Mouse (Mus musculus) kidney, postnatal 14 days (tissue): ENCODE data around the gene Fgfr2.
A peak's percentile ranks its signal among the peaks of the same experiment; 100 is the strongest.
"Not testable (repeated sequence)": the region's sequence is repeated elsewhere in the genome, so short reads cannot be mapped to it uniquely, and the experiment has no call there.

Experiments
- DNase-seq: peaks from one replicate; pipeline ENCODE4 v3.0.0; 2022; ENCODE audit warnings: mixed read lengths

The Fgfr2 gene

GRCm38 (mm10) chr7:133117815-133118214 is 5.3 kb downstream of the Fgfr2 start:
- DNase-seq, result no peak

- DNase-seq, result no peak
Observed at GRCm38 (mm10) chr7:133116542-133116941, 6.6 kb downstream of the Fgfr2 start.

- peak; percentile 83 for DNase-seq
Observed at GRCm38 (mm10) chr7:133115886-133116285, 7.3 kb downstream of the Fgfr2 start.

GRCm38 (mm10) chr7:133114847-133115470 is 8.2 kb downstream of the Fgfr2 start:
- DNase-seq, result peak; percentile 75

GRCm38 (mm10) chr7:133113185-133113895 is 9.8 kb downstream of the Fgfr2 start:
- no peak for DNase-seq

GRCm38 (mm10) chr7:133112351-133112831 is 10.8 kb downstream of the Fgfr2 start:
- DNase-seq, result peak; percentile 85

- no peak for DNase-seq
Observed at GRCm38 (mm10) chr7:133109442-133109841, 13.7 kb downstream of the Fgfr2 start.

- DNase-seq, result no peak
Observed at GRCm38 (mm10) chr7:133108695-133109094, 14.5 kb downstream of the Fgfr2 start.

GRCm38 (mm10) chr7:133102578-133102977 is 20.6 kb downstream of the Fgfr2 start:
- no peak for DNase-seq

GRCm38 (mm10) chr7:133101070-133101469 is 22.1 kb downstream of the Fgfr2 start:
- no peak for DNase-seq

- no peak for DNase-seq
Observed at GRCm38 (mm10) chr7:133100178-133100577, 23.0 kb downstream of the Fgfr2 start.

GRCm38 (mm10) chr7:133099266-133099665 is 23.9 kb downstream of the Fgfr2 start:
- peak; percentile 75 for DNase-seq

- no peak for DNase-seq
Observed at GRCm38 (mm10) chr7:133098118-133098793, 24.9 kb downstream of the Fgfr2 start.

- DNase-seq, result not testable (repeated sequence)
Observed at GRCm38 (mm10) chr7:133095610-133096009, 27.5 kb downstream of the Fgfr2 start.

GRCm38 (mm10) chr7:133094711-133095495 is 28.2 kb downstream of the Fgfr2 start:
- no peak for DNase-seq

- no peak for DNase-seq
Observed at GRCm38 (mm10) chr7:133094161-133094560, 29.0 kb downstream of the Fgfr2 start.

- no peak for DNase-seq
Observed at GRCm38 (mm10) chr7:133093731-133094130, 29.4 kb downstream of the Fgfr2 start.

- no peak for DNase-seq
Observed at GRCm38 (mm10) chr7:133090641-133091040, 32.5 kb downstream of the Fgfr2 start.

GRCm38 (mm10) chr7:133089621-133090260 is 33.4 kb downstream of the Fgfr2 start:
- DNase-seq, result no peak

GRCm38 (mm10) chr7:133088830-133089261 is 34.3 kb downstream of the Fgfr2 start:
- peak; percentile 85 for DNase-seq

GRCm38 (mm10) chr7:133088411-133088810 is 34.7 kb downstream of the Fgfr2 start:
- peak; percentile 78 for DNase-seq

GRCm38 (mm10) chr7:133085408-133085807 is 37.7 kb downstream of the Fgfr2 start:
- no peak for DNase-seq
